Mouse (Mus musculus) testis, adult 2 months (tissue): ENCODE measurements at regions not wholly inside any gene's neighbourhood (a gene's known extent, or its start where the extent isn't known, plus 50 kb on each side); places are given as distances from the start of the nearest gene placed in this dataset.

Source experiments
- H3K27ac ChIP-seq: fragments of 200-500 bp; 2 replicates; pipeline ENCODE4 v1.5.1; 2012; ENCODE audit warnings: low read depth, low read length; ENCODE audit not compliant: control insufficient read depth, insufficient read depth
- H3K27me3 ChIP-seq: fragments of 200-500 bp; 2 replicates; pipeline ENCODE4 v1.6.1; 2012; ENCODE audit warnings: mild to moderate bottlenecking, low read length, moderate library complexity; ENCODE audit not compliant: control insufficient read depth, insufficient read depth
- H3K36me3 ChIP-seq: fragments of 200-500 bp; 2 replicates; pipeline ENCODE4 v1.6.1; 2012; ENCODE audit warnings: mild to moderate bottlenecking, low read length; ENCODE audit not compliant: control insufficient read depth, insufficient read depth
- H3K4me1 ChIP-seq: fragments of 200-500 bp; 2 replicates; pipeline ENCODE4 v1.6.1; 2012; ENCODE audit warnings: low read length; ENCODE audit not compliant: control insufficient read depth, insufficient read depth
- H3K4me3 ChIP-seq: fragments of 200-500 bp; 2 replicates; pipeline ENCODE4 v1.5.1; 2012; ENCODE audit warnings: low read depth, mild to moderate bottlenecking, low read length, moderate library complexity, mixed read lengths; ENCODE audit not compliant: control insufficient read depth
- CTCF ChIP-seq: fragments of 200-500 bp; IDR thresholded peaks from 2 replicates; pipeline ENCODE4 v1.5.1; 2012; ENCODE audit warnings: low read depth, mild to moderate bottlenecking, inconsistent platforms, low read length, moderate library complexity; ENCODE audit not compliant: control insufficient read depth, insufficient read depth, insufficient replicate concordance
- POLR2A ChIP-seq: fragments of 200-500 bp; IDR thresholded peaks from 2 replicates; pipeline ENCODE4 v1.6.1; 2012; ENCODE audit warnings: low read depth, mild to moderate bottlenecking, inconsistent platforms, low read length, moderate library complexity; ENCODE audit not compliant: control insufficient read depth

GRCm38 (mm10) chr5:112050046-112050782 lies 202.1 kb downstream of the Cryba4 start:
- Histone ChIP-seq H3K27ac (no peak overlapping the region), H3K36me3 (no peaks in the 10 kb centered on the region), H3K4me1 (no peaks in the 10 kb centered on the region), H3K27me3 (no peaks in the 10 kb centered on the region), H3K4me3 (no peak overlapping the region)
- TF ChIP-seq CTCF = no peak
- TF ChIP-seq POLR2A = no peak

GRCm38 (mm10) chr5:112050906-112051305 lies 201.4 kb downstream of the Cryba4 start:
- TF ChIP-seq CTCF = no peak
- TF ChIP-seq POLR2A = no peak
- Histone ChIP-seq H3K27me3 (no peaks in the 10 kb centered on the region), H3K4me3 (no peak overlapping the region), H3K4me1 (no peaks in the 10 kb centered on the region), H3K36me3 (no peaks in the 10 kb centered on the region), H3K27ac (no peak overlapping the region)

- Histone ChIP-seq H3K27me3 (no peaks in the 10 kb centered on the region), H3K36me3 (no peaks in the 10 kb centered on the region)
- TF ChIP-seq CTCF (no peak), POLR2A (no peak)
Observed at GRCm38 (mm10) chr5:112051786-112052185, 200.5 kb downstream of the Cryba4 start.

GRCm38 (mm10) chr5:112053600-112054155 lies 198.6 kb downstream of the Cryba4 start:
- H3K4me1 ChIP-seq = no peaks in the 10 kb centered on the region
- H3K27me3 ChIP-seq = no peaks in the 10 kb centered on the region
- no peaks in the 10 kb centered on the region for H3K36me3 ChIP-seq
- no peak overlapping the region for H3K4me3 ChIP-seq
- no peak for TF ChIP-seq POLR2A
- TF ChIP-seq CTCF = no peak
- no peak overlapping the region for H3K27ac ChIP-seq

More at GRCm38 (mm10) chr5:112051786-112052185, 200.5 kb downstream of the Cryba4 start:
- no peak overlapping the region for H3K4me3 ChIP-seq
- H3K27ac ChIP-seq = no peak overlapping the region
- no peaks in the 10 kb centered on the region for H3K4me1 ChIP-seq

- no peak overlapping the region for H3K27ac ChIP-seq
- H3K4me3 ChIP-seq = no peak overlapping the region
- H3K36me3 ChIP-seq = no peaks in the 10 kb centered on the region
- no peaks in the 10 kb centered on the region for H3K27me3 ChIP-seq
- TF ChIP-seq POLR2A (no peak), CTCF (no peak)
- no peaks in the 10 kb centered on the region for H3K4me1 ChIP-seq
Observed at GRCm38 (mm10) chr5:112055018-112055417, 197.3 kb downstream of the Cryba4 start.

- TF ChIP-seq CTCF (no peak), POLR2A (no peak)
Observed at GRCm38 (mm10) chr5:112069917-112070316, 182.4 kb downstream of the Cryba4 start.

GRCm38 (mm10) chr5:112072456-112072855 lies 179.9 kb downstream of the Cryba4 start:
- Histone ChIP-seq H3K4me1 (peaks cover 3% of the 10 kb centered on the region; the same call in 1 of the 2 replicates), H3K27me3 (no peaks in the 10 kb centered on the region), H3K36me3 (no peaks in the 10 kb centered on the region), H3K4me3 (no peak overlapping the region), H3K27ac (no peak overlapping the region)
- TF ChIP-seq POLR2A (no peak), CTCF (no peak)

More at GRCm38 (mm10) chr5:112069917-112070316, 182.4 kb downstream of the Cryba4 start:
- H3K4me3 ChIP-seq = no peak overlapping the region
- no peak overlapping the region for H3K27ac ChIP-seq
- no peaks in the 10 kb centered on the region for H3K36me3 ChIP-seq
- H3K27me3 ChIP-seq = no peaks in the 10 kb centered on the region
- H3K4me1 ChIP-seq = no peaks in the 10 kb centered on the region
